Mouse (Mus musculus) kidney, embryonic 14.5 days (tissue): ENCODE measurements around the gene Dis3l2. TPM values are rescaled to one million over a fixed set of nuclear protein-coding genes. Genes with fewer than 3 reads are reported as not detected.

Experiments
- ATAC-seq: fragments of 200-750 bp; cut with Nextera tagmentation; 2 replicates; pipeline ENCODE4 v1.8.0; 2017; ENCODE audit warnings: moderate number of reproducible peaks, mild to moderate bottlenecking, moderate TSS enrichment, moderate library complexity; ENCODE audit not compliant: low FRiP score, low TSS enrichment
- H3K27ac ChIP-seq: fragments of 300-500 bp; sonication (generic); 2 replicates; pipeline ENCODE4 v1.5.1; 2014; ENCODE audit warnings: low read depth, mild to moderate bottlenecking, low read length, moderate library complexity, mixed read lengths
- H3K27me3 ChIP-seq: fragments of 300-500 bp; sonication (generic); 2 replicates; pipeline ENCODE4 v1.6.1; 2014; ENCODE audit warnings: mild to moderate bottlenecking, low read length; ENCODE audit not compliant: control insufficient read depth, insufficient read depth
- H3K36me3 ChIP-seq: fragments of 300-500 bp; sonication (generic); 2 replicates; pipeline ENCODE4 v1.6.1; 2014; ENCODE audit warnings: low read length, mixed read lengths; ENCODE audit not compliant: control insufficient read depth, insufficient read depth
- H3K4me1 ChIP-seq: fragments of 300-500 bp; sonication (generic); 2 replicates; pipeline ENCODE4 v1.6.1; 2014; ENCODE audit warnings: low read length, mixed read lengths; ENCODE audit not compliant: control insufficient read depth, insufficient read depth
- H3K4me2 ChIP-seq: fragments of 300-500 bp; sonication (generic); replicated peaks from 2 replicates; pipeline ENCODE4 v1.6.1; 2014; ENCODE audit warnings: low read depth, mild to moderate bottlenecking, low read length
- H3K4me3 ChIP-seq: fragments of 300-500 bp; sonication (generic); 2 replicates; pipeline ENCODE4 v1.5.1; 2014; ENCODE audit warnings: mild to moderate bottlenecking, low read length
- H3K9ac ChIP-seq: fragments of 300-500 bp; sonication (generic); 2 replicates; pipeline ENCODE4 v1.6.1; 2014; ENCODE audit warnings: low read depth, mild to moderate bottlenecking, low read length, moderate library complexity
- H3K9me3 ChIP-seq: fragments of 300-500 bp; sonication (generic); 2 replicates; pipeline ENCODE4 v1.6.1; 2016; ENCODE audit warnings: low read length; ENCODE audit not compliant: control insufficient read depth
- WGBS: fragments of 180-500 bp; shearing (Covaris S2); extraction: QIAGEN DNeasy Blood & Tissue Kit; methylation state at CpG from one replicate; pipeline ENCODE4 v1.1.7; 2014; 5-methylcytosine and 5-hydroxymethylcytosine counted together
- polyA plus RNA-seq: library from polyadenylated mRNA; unstranded; fragments of >200 nt; fragmentation: Nextera tagmentation; extraction: Ambion mirVana; gene quantifications from 2 replicates; pipeline ENCODE4 v1.2.1, GENCODE M21; 2014

Gene Dis3l2
- polyA plus RNA-seq, 1 experiment from 2014 or later = 32.1 TPM

- no peaks in the 10 kb centered on the region for H3K27me3 ChIP-seq
- H3K4me3 ChIP-seq = no peak overlapping the region
- WGBS = 89% methylated on average over 8 of the region's 8 CpGs
- H3K9me3 ChIP-seq = no peaks in the 10 kb centered on the region
- no peak for ATAC-seq
- no peak overlapping the region for H3K4me2 ChIP-seq
- no peaks in the 10 kb centered on the region for H3K36me3 ChIP-seq
- H3K9ac ChIP-seq = no peak overlapping the region
- H3K27ac ChIP-seq = no peak overlapping the region
- no peaks in the 10 kb centered on the region for H3K4me1 ChIP-seq
These were observed 370.2 kb downstream of the Dis3l2 start for GRCm38 (mm10) chr1:87073776-87074175.

GRCm38 (mm10) chr1:87086196-87086595 is 382.6 kb downstream of the Dis3l2 start:
- Histone ChIP-seq H3K4me2 (no peak overlapping the region), H3K4me1 (no peaks in the 10 kb centered on the region), H3K9ac (no peak overlapping the region), H3K27ac (no peak overlapping the region), H3K27me3 (no peaks in the 10 kb centered on the region), H3K36me3 (no peaks in the 10 kb centered on the region), H3K9me3 (no peaks in the 10 kb centered on the region), H3K4me3 (no peak overlapping the region)
- ATAC-seq = no peak
- 70% methylated on average over 4 of the region's 4 CpGs for whole genome bisulfite sequencing

GRCm38 (mm10) chr1:87086964-87087363 is 383.4 kb downstream of the Dis3l2 start:
- Histone ChIP-seq H3K9me3 (no peaks in the 10 kb centered on the region), H3K9ac (no peak overlapping the region), H3K27me3 (no peaks in the 10 kb centered on the region), H3K4me3 (no peak overlapping the region), H3K36me3 (no peaks in the 10 kb centered on the region), H3K4me2 (no peak overlapping the region), H3K4me1 (no peaks in the 10 kb centered on the region), H3K27ac (no peak overlapping the region)
- ATAC-seq = no peak
- 75% methylated on average over 17 of the region's 17 CpGs for WGBS

- Histone ChIP-seq H3K4me1 (no peaks in the 10 kb centered on the region), H3K36me3 (no peaks in the 10 kb centered on the region), H3K4me2 (no peak overlapping the region), H3K27ac (no peak overlapping the region), H3K27me3 (no peaks in the 10 kb centered on the region), H3K4me3 (no peak overlapping the region), H3K9ac (no peak overlapping the region), H3K9me3 (no peaks in the 10 kb centered on the region)
- 91% methylated on average over 11 of the region's 11 CpGs for WGBS
- ATAC-seq = no peak
These were observed 385.6 kb downstream of the Dis3l2 start for GRCm38 (mm10) chr1:87089251-87089650.

- no peak for ATAC-seq
- 77% methylated on average over 4 of the region's 4 CpGs for WGBS
- H3K27ac ChIP-seq = no peak within 1 kb of the TSS
- H3K9ac ChIP-seq = no peak within 1 kb of the TSS
- H3K4me1 ChIP-seq = no peaks in the 10 kb centered on the region
- H3K4me3 ChIP-seq = no peak within 1 kb of the TSS
- H3K27me3 ChIP-seq = no peaks in the 10 kb centered on the region
- no peaks in the 10 kb centered on the region for H3K9me3 ChIP-seq
- no peaks in the 10 kb centered on the region for H3K36me3 ChIP-seq
- H3K4me2 ChIP-seq = no peak within 1 kb of the TSS
These were observed 386.2 kb downstream of the Dis3l2 start, which contains the start of gene Alppl2 for GRCm38 (mm10) chr1:87089828-87090227. Alppl2 (minus strand) TSS chr1:87089928.

- Histone ChIP-seq H3K27me3 (no peaks in the 10 kb centered on the region), H3K9me3 (no peaks in the 10 kb centered on the region), H3K4me1 (no peaks in the 10 kb centered on the region), H3K9ac (no peak overlapping the region), H3K27ac (no peak overlapping the region), H3K36me3 (no peaks in the 10 kb centered on the region), H3K4me2 (no peak overlapping the region), H3K4me3 (no peak overlapping the region)
- ATAC-seq = no peak
- whole genome bisulfite sequencing = 73% methylated on average over 8 of the region's 8 CpGs
These were observed 392.0 kb downstream of the Dis3l2 start for GRCm38 (mm10) chr1:87095642-87096041.

GRCm38 (mm10) chr1:87098358-87098975 is 394.9 kb downstream of the Dis3l2 start:
- Histone ChIP-seq H3K4me2 (peak overlapping the region; percentile 26; the same call in 1 of the 2 replicates), H3K9me3 (no peaks in the 10 kb centered on the region), H3K27ac (no peak overlapping the region), H3K4me1 (no peaks in the 10 kb centered on the region), H3K27me3 (no peaks in the 10 kb centered on the region), H3K4me3 (no peak overlapping the region), H3K9ac (no peak overlapping the region), H3K36me3 (no peaks in the 10 kb centered on the region)
- ATAC-seq = peak; percentile 91
- WGBS = 13% methylated on average over 30 of the region's 30 CpGs

Other genes with a start within 250 kb of the Dis3l2 start
- gene Ptma, start 177.1 kb upstream of the Dis3l2 start, polyA plus RNA-seq = 3,750 and 4,450 TPM in 2 replicates
- 65.5 and 71.7 TPM in 2 replicates for gene Pde6d, start 121.2 kb upstream of the Dis3l2 start, polyA plus RNA-seq
- gene Cops7b, start 120.9 kb upstream of the Dis3l2 start, polyA plus RNA-seq = 40.4 and 45.4 TPM in 2 replicates
- gene Nppc, start 33.2 kb upstream of the Dis3l2 start, polyA plus RNA-seq = 2.1 and 2.4 TPM in 2 replicates